Mouse (Mus musculus): ENCODE data around the gene Dytn. TPM values are rescaled to one million over a fixed set of nuclear protein-coding genes. Genes with fewer than 3 reads are reported as not detected.

Dytn gene
- total and polyA plus RNA-seq, 3 experiments, result not detected

- H3K36me3 ChIP-seq (replicated peaks in 1 of 2; ENCODE audit: control insufficient read depth in 1 of 2, insufficient read depth in 1 of 2, low read length in 1 of 2), result no peaks in the 10 kb centered on the region
- no peak overlapping the region for H3K9ac ChIP-seq (ENCODE audit: insufficient read depth, low read depth)
- H3K4me2 ChIP-seq (ENCODE audit: insufficient read depth, low read depth, poor library complexity, severe bottlenecking), result no peak overlapping the region
- H3K4me1 ChIP-seq (ENCODE audit: control insufficient read depth in 1 of 2, insufficient read depth in 2 of 2), result no peaks in the 10 kb centered on the region
- TF ChIP-seq MYC (IDR thresholded peaks at IDR 0.05; ENCODE audit: low read depth, low read length) (no peak), RCOR1 (conservative IDR thresholded peaks at IDR 0.05; ENCODE audit: low read depth, low read length) (no peak), USF1 (IDR thresholded peaks at IDR 0.05; ENCODE audit: low read depth, low read length) (no peak), CHD2 (IDR thresholded peaks at IDR 0.05; ENCODE audit: low read length) (no peak), RAD21 (IDR thresholded peaks at IDR 0.05; ENCODE audit: low read depth, low read length) (no peak), NELFE (IDR thresholded peaks at IDR 0.05; ENCODE audit: low read depth, low read length) (no peak), MXI1 (IDR thresholded peaks at IDR 0.05; ENCODE audit: low read depth, low read length) (no peak), ELF1 (IDR thresholded peaks at IDR 0.05; ENCODE audit: low read depth, low read length) (no peak), JUND (conservative IDR thresholded peaks at IDR 0.05; ENCODE audit: low read depth, low read length) (no peak), PAX5 (IDR thresholded peaks at IDR 0.05; ENCODE audit: low read length) (no peak)
- no peaks in the 10 kb centered on the region for H3K9me3 ChIP-seq (replicated peaks; ENCODE audit: low read length)
- H3K79me2 ChIP-seq (replicated peaks; ENCODE audit: control insufficient read depth, extremely low read depth, insufficient read depth, poor library complexity, severe bottlenecking), result no peaks in the 10 kb centered on the region
- H3K27me3 ChIP-seq (replicated peaks), result no peaks in the 10 kb centered on the region
- in situ Hi-C loops (cut with MboI; ENCODE audit: low pct_ligation_motif_present, low pct_unique_long_range_greater_than_20kb, low sequenced_read_pairs), result no loop called here
- no peak overlapping the region for H3K27ac ChIP-seq (ENCODE audit: insufficient read depth, low read depth)
- H3K4me3 ChIP-seq (replicated peaks in 1 of 3; ENCODE audit: low read depth in 2 of 3, low read length in 2 of 3, poor library complexity in 1 of 3), result no peak overlapping the region
- DNase-seq (ENCODE audit: extremely low read depth), result no peak
- dilution Hi-C loops (cut with MboI; ENCODE audit: extremely low pct_ligation_motif_present, extremely low pct_unique_long_range_greater_than_20kb, low sequenced_read_pairs), result no loop called here
Measured at GRCm38 (mm10) chr1:63720161-63720560, 33.4 kb upstream of the Dytn start.

DNA sequence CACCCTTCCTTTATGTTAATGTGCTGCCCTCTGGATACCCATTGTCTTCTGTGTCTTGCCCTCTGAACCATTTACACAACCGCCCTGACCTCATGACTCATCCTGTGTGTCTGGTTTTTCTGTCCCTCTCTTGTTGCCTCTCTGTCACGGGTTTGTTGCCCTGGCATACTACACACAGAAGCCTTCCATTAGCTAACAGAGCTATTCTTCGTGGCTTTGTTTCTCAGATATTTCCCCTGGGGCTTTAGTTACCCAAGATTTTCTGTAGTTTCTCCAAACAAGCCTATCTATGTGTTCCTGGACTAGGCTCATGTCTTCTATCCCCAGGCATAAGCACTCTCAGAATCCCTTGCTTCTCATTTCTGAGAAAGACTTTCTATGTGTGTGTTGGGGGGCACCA, 22.1 kb upstream of the Dytn start:
- in situ Hi-C loops (cut with MboI; ENCODE audit: low pct_ligation_motif_present, low pct_unique_long_range_greater_than_20kb, low sequenced_read_pairs) (no loop called here), dilution Hi-C loops (cut with MboI; ENCODE audit: extremely low pct_ligation_motif_present, extremely low pct_unique_long_range_greater_than_20kb, low sequenced_read_pairs) (no loop called here)
- H3K9ac ChIP-seq (ENCODE audit: insufficient read depth, low read depth), result no peak overlapping the region
- H3K79me2 ChIP-seq (replicated peaks; ENCODE audit: control insufficient read depth, extremely low read depth, insufficient read depth, poor library complexity, severe bottlenecking), result no peaks in the 10 kb centered on the region
- H3K9me3 ChIP-seq (replicated peaks; ENCODE audit: low read length), result no peaks in the 10 kb centered on the region
- no peak overlapping the region for H3K4me3 ChIP-seq (replicated peaks in 1 of 3; ENCODE audit: low read depth in 2 of 3, low read length in 2 of 3, poor library complexity in 1 of 3)
- H3K27me3 ChIP-seq (replicated peaks), result no peaks in the 10 kb centered on the region
- H3K4me2 ChIP-seq (ENCODE audit: insufficient read depth, low read depth, poor library complexity, severe bottlenecking), result no peak overlapping the region
- no peaks in the 10 kb centered on the region for H3K36me3 ChIP-seq (replicated peaks in 1 of 2; ENCODE audit: control insufficient read depth in 1 of 2, insufficient read depth in 1 of 2, low read length in 1 of 2)
- H3K4me1 ChIP-seq (ENCODE audit: control insufficient read depth in 1 of 2, insufficient read depth in 2 of 2), result no peaks in the 10 kb centered on the region
- H3K27ac ChIP-seq (ENCODE audit: insufficient read depth, low read depth), result no peak overlapping the region
- DNase-seq (ENCODE audit: extremely low read depth), result no peak
- TF ChIP-seq SMC3 (IDR thresholded peaks at IDR 0.05; ENCODE audit: low read depth, low read length) (no peak), KAT2A (IDR thresholded peaks at IDR 0.05; ENCODE audit: insufficient replicate concordance, low read length) (no peak), CHD2 (IDR thresholded peaks at IDR 0.05; ENCODE audit: low read length) (no peak), E2F4 (IDR thresholded peaks at IDR 0.05; ENCODE audit: insufficient replicate concordance, low read depth, low read length) (no peak), NRF1 (IDR thresholded peaks at IDR 0.05; ENCODE audit: low read depth, low read length) (no peak), ZMIZ1 (IDR thresholded peaks at IDR 0.05; ENCODE audit: low read depth, low read length) (no peak), MXI1 (IDR thresholded peaks at IDR 0.05; ENCODE audit: low read depth, low read length) (no peak), PAX5 (IDR thresholded peaks at IDR 0.05; ENCODE audit: low read length) (no peak), MAFK (IDR thresholded peaks at IDR 0.05; ENCODE audit: insufficient replicate concordance, low read length) (no peak), GABPA (IDR thresholded peaks at IDR 0.05; ENCODE audit: insufficient replicate concordance, low read depth, low read length) (no peak), EP300 (IDR thresholded peaks at IDR 0.05; ENCODE audit: low read length) (no peak)

Data from CH12.LX (cell line).